Mouse (Mus musculus): ENCODE results near the gene Per1.

Gene Per1

DNA sequence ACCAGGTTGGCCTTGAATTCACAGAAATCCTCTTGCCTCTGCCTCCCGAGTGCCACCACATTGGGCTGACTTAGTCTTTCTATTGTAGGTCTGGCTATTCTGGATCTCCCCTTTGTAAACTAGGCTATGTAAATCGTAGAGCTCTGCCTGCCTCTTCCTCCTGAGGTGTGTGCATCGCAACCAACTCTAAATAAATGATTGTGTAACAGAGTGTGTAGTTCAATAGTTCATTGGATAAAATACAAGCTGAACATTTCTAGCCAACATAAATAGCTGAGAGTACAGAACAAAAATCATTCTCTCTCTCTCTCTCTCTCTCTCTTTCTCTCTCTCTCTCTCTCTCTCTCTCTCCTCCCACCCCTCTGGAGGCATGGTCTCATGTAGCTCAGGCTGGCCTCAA lies 19.6 kb downstream of the Per1 start:
- no peak for DNase-seq (ENCODE audit: low read depth, low spot score)

DNA sequence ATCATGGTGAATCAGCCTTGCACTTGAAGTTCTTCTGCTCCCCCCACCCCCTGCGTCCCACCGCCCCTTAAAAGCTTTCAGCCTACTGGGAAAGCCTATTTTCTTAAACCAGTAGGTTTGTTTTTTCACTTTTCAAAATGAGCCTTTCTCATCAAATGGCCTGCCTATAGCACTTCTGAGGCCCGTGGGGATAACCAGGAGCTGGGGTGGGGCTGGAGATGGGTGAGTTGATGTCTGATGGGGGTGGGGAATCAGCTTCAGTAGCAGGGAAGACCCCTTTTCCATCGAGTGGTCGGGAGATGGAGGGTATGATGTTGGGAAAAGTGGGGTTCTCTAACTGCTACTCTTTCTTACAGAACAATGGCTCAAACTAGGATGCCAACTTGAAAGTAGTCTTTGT lies 21.8 kb downstream of the Per1 start:
- no peak for DNase-seq (ENCODE audit: low read depth, low spot score)

DNA sequence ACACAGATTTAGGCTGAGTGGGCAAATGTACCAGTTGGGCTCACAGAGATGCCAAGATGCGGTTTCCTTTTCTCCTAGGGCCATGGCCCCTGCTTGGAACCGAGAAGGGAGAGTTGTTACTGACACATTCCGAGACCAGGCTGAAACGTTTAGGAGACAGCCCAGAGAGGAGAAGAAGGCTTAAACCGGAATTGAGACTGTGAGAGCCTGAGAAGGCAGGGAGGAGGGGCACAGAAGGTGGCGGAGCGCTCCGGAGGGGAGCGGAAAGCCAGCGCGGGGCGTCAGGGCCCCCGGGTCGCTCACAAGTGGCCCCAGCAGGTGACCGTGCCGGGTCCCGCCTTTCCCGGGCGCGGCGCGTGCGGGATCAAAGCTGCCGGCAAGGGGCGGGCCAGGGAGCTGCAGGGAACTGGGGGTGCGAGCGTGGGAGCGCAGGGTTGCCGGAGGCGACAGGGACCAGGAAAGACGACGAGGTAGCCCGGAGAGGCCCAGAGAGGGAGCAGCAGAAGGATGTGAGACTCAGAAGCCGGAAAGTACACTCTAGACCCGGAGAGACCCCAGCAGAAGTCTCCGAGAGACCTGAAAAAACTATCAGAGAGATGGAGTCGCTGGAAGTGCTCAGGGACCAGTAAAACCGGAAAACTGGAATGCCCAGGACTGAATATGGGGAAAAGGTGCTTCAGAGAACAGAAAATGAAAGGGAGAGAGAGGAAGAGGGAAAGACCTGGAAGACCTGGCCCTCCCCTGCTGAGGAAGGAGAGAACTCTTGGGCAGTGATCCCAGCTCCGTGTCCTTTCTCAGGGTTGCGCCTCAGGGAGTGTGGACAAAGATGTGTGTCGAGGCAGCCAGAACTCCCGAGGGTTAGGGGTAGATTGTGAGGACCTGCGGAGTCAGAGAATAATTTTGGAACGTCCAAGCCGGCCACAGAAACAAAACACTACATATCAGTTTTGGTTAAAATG lies 23.0 kb downstream of the Per1 start:
- no peak for DNase-seq (ENCODE audit: low read depth, low spot score)

DNA sequence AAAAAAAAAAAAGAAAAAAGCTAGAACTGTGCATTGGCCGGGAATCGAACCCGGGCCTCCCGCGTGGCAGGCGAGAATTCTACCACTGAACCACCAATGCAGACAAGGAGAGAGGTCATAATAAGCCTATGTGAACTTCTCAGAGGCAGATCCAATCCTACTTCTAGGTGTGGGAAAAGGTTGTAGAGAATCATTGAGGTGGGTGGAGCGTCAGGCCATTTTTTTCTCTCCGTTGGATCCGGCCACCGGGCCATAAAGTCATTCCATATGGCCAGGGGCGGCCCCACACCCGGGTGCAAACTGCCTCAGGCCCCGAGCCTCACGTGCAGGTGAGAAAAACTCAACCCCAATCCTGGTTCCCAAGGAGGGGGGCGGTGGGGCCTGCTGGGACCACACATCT lies 23.7 kb downstream of the Per1 start:
- DNase-seq (ENCODE audit: low read depth, low spot score), result peak; percentile 90

DNA sequence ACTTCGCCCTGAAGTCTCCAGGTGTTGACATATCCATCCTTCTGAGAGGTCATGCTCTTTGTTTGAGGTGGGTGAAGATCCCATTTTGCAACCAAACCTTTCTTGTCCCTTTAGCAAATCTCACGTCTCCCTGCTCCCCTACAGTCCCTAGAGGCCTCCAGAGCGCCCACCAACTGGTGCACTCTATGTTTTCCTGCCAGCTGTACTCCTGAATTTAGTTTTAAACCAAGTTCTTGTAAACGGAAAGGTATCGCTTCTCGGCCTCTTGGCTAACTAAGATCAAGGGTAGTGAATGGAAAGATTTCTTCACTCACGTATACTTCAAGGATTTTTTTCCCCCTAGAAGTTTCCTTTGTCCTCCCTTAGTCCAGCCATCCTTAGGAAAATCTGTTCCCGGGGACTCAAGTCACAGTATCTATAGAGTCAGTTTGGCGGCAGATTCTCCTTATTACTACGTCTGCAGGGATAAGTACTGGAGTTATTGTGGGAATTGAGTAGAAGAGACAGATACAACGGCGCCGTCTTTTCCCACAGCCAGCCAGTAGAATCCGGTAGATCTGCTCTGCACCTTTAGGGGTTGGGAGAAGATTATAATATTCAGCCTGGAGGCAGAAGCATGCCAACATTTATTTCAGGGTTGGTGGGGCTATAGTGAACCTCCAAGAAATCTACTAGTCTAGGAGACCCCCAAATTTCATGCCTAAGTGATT lies 24.6 kb downstream of the Per1 start:
- DNase-seq (ENCODE audit: low read depth, low spot score), result no peak

DNA sequence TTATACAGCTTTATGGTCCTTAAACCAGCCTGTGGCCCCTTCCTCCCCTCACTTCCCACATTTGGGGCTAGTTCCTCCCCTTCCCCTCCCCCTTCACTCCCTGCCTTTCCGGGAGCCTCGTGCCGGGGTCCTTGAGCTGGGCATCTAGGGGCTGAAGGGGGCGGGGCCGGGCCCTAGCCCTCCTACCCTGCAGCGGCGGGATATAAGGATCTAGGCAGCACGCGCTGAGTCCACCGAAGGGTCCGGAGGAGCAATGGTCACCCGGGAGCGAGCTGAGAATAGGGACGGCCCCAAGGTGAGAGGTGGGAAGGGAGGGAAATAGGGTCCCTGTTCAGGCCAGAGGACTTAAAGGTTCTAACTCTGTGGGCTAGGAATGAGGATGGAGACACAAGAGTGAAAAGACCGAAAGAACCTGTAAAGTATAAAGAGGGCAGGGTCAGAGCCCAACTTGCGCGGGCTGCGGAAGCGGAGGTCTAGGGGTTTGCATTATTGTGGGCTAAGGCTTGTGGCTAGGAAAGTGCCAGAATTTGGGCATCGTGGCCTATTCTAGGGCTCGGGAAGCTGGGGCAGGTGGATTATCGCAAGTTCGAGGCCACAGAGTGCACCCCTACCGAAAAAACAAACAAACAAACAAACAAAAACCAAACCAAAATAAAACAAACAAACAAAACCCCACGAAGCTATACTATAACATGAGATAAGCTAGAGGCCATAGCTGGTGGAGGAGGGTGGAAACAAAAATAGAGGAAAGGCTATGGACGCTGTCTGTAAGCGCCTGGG lies 25.4 kb downstream of the Per1 start, which contains the start of gene Hes7:
Hes7 (plus strand) TSS at position 184 of the 780 bp plus-strand sequence.
- DNase-seq (ENCODE audit: low read depth, low spot score), result no peak

DNA sequence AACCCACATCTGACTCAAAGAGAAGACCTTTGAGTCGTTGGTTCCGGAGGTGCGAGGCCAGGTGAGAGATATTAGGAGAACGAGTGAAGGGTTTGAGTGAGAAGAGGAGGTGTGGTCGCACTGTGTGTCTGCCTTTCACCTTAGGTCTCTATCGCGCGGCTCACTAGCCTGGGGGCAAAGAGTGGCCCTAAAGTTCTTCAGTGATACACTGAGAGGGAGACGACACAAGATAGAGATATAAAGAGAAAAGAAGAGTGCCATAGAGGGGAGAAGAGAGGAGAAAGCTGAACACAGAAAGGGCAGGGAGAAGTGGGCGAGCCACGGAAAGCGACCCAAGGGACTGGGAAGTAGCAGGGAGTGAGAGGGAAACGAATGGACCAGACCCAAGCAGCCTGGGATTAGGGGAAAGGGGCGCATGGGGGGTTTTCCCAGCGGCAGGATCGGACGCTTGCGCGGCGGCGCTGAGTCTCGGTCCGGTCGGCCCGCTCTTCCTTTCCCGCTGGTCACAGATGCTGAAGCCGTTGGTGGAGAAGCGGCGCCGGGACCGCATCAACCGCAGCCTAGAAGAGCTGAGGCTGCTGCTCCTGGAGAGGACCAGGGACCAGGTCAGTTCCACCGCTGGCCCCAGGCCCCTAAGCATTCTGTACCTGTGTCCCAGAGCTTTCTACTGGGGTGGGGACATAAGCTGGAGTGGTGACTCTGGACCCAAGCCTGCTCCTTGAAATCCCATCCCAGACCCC lies 26.2 kb downstream of the Per1 start:
- no peak for DNase-seq (ENCODE audit: low read depth, low spot score)

DNA sequence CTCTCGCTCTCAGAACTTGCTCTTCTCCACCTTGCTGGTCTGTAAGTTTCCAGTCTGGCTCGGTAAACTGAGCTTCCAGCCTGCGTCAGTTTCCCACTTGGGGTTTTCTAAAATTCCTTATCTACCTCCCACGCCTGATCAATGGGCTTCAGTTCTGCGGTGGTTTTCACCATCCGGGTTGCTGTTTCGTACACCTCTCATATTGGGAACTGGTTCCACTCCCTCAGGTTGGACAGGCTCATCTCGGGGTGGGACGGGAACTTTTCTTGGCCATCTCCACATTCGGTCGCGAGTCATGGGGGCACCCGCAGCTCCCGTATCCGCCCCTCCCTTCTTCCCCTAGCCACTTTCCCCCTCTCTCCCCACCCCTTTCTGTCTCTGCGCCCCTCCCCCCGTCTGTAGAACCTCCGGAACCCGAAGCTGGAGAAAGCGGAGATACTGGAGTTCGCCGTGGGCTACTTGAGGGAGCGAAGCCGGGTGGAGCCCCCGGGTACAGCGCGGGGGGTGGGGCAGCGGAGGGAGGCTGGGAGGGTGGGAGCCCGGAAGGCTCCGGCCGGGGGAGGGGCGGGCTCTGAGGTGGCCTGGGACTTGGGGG lies 26.8 kb downstream of the Per1 start:
- DNase-seq (ENCODE audit: low read depth, low spot score), result no peak

DNA sequence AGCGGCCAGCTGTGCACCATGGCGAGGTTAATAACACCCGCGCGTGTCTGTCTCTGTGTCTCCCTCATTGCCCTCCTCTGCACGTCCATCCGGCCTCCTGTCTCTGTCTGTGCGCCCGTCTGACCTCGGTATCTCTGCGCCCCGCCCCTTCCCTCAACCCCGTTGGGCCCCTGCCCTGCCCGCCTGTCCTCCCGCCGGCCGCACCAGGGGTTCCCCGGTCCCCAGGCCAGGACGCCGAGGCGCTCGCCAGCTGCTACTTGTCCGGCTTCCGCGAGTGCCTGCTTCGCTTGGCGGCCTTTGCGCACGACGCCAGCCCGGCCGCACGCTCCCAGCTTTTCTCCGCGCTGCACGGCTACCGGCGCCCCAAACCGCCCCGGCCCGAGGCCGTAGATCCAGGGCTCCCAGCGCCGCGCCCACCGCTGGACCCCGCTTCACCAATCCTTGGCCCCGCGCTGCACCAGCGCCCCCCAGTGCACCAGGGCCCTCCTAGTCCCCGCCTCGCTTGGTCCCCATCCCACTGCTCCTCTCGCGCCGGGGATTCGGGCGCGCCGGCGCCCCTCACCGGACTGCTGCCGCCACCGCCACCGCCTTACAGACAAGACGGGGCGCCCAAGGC lies 27.4 kb downstream of the Per1 start, which contains the start of gene 9130213A22Rik:
9130213A22Rik (minus strand) TSS at position 254 of the 616 bp plus-strand sequence.
- DNase-seq (ENCODE audit: low read depth, low spot score), result peak; percentile 80

DNA sequence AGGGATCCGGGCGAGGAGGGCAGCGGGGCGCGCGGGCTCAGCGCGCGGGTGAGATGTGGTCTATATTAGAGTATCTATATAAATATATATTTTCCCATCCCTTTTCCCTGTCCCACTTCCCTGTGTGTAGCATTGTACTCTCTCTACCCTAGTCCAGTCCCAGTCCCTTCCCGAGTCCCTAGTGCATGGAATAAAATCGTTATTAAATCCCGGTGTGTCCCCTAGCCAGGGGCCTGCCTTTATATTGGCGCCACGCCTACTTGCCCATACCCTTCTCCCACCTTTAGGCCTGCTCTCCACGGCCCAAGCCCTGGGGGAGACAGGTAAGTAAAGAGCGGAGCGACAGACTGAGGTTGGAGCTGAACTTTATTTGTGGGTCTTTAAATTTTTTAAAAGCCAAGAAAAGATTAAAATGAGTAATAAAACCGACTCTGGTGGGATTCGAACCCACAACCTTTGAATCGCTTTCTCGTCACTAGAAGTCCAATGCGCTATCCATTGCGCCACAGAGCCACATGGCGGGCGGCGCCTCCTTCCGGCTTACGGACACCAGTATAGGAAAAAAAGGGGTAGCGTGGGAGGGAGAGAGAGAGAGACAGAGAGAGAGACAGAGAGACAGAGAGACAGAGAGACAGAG lies 28.2 kb downstream of the Per1 start:
- DNase-seq (ENCODE audit: low read depth, low spot score), result peak; percentile 91

DNA sequence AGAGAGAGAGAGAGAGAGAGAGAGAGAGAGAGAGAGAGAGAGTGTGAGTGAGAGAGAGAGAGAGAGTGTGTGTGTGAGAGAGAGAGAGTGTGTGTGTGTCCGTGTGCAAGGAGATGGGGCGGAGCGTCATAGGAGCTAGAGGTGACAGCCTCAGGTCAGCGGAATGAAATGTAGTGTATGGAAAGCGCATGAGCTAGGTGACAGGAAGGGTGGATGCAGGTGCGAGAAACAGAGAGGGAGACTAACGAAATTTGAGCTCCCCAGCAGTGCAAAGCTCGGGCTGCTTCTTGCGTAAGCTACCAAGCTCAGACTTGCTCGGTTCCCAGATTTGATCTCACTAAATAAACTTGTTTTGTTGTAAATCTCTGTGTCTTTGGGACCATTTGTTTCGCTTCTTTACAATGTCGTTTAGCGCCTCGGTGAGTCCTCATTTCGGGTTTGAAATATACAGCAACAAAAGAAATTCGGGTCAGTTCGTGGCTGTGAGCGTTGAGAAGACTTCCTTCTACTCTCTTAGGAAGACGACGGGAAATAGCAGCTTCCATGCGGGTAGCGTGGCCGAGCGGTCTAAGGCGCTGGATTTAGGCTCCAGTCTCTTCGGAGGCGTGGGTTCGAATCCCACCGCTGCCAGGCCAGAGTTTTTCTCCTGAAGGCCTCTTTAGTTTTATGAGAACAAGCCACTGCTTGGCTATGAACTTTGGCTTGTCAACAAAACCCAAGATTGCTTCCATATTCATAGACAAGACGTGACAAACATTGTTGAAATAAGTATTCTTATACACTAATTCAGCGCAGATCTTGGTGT lies 28.9 kb downstream of the Per1 start:
- DNase-seq (ENCODE audit: low read depth, low spot score), result peak; percentile 96

DNA sequence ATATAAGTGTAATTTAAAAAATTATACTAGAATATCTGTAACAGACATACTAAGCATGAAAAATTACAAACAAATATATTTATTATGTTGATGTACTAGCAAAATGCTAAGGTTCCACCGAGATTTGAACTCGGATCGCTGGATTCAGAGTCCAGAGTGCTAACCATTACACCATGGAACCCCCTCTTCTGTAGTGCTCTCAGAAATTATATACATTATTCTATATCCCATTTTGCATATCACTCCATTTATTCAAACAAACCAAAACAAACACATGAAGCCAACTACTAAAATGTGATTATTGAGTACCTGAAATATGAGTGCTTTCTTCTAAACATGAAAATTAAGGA lies 29.5 kb downstream of the Per1 start:
- DNase-seq (ENCODE audit: low read depth, low spot score), result peak; percentile 90

DNA sequence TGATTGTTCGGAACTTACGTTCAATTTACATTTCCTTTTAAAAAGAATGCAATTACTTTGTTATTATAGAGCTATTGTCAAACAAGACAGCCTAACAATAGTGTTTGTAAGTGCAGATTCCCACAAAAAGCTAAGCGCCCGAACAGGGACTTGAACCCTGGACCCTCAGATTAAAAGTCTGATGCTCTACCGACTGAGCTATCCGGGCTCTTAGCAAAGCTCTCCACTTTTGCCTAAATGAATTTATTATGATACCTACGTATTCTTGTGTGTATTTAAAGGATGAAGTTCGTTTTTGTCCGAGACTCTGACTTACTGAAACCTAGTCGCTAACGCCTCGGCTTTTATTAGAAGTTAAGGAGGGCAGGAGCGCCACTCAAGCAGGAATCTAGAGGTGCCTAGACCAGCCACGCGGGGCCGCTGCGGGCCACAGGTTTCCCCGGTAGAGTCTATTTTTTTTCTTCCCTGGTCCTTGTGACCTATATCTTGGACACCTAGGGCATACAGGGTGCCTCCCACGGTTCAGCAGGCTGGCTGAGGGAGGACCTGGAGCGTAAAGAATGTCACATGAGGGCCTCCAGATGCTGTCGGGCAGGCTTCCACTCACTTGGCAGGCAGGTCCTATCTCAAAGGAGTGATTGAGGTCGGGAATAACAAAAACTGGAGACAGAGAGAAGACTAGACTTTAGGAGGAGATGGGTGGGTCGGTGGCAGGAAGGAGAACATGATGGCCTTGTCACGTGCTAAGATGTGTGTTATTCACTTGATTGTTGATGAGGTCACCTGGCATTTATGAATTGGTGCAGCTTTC lies 30.2 kb downstream of the Per1 start:
- peak; percentile 95 for DNase-seq (ENCODE audit: low read depth, low spot score)

DNA sequence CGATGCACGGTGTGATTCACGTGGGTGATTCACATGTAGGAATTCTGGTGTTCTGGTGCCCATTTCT lies 30.7 kb downstream of the Per1 start, which contains the start of gene Aloxe3:
Aloxe3 (plus strand) TSS at position 45 of the 67 bp plus-strand sequence.
- DNase-seq (ENCODE audit: low read depth, low spot score), result no peak

DNA sequence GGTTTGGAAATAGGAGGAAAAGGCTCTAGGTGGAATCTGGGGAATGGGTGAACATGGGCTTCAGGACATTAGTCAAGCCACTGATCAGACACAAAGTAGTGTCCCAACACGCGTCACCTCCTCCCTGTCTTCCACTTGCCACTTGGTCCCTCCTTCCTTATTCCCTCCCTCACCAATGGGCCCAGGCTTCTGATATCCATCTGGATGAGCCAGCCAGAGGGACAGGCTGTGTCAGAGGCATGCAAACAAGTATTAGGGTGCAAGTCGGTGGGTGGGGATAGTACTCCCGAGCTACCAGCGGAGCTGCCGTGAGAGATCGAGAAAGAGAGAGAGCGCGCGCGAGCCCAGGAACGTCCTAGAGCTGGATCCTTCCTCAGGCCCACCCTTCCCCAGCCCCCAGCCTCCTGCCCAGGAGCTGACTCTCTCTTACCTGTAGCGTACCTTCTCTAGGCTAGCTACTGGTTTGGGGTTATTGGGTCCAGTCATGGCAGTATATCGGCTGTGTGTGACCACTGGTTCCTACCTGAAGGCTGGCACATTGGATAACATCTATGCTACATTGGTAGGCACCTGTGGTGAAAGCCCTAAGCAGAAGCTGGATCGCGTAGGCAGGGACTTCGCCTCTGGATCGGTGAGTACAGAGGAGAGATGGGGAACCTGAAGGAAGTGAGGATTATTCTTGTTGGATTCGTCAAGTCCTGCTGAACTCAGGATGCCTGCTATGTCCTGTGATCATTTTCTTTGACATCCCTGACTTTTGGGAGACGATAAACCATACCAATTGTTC lies 31.1 kb downstream of the Per1 start:
- no peak for DNase-seq (ENCODE audit: low read depth, low spot score)

DNA sequence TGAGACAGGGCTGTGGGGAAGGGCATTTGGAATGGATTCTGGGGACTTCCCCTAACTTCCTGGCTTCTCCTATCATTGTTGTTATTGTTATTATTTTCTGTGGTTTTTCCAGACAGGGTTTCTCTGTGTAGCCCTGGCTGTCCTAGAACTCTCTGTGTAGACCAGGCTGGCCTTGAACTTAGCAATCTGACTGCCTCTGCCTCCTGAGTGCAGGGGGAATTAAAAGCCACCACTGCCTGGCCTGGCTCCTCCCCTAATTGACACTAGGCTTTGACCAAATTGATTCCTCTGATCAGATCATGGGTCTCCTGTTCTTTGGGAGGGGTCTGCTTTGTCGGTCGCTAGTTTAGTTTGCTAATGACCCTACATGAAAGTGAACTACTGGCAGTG lies 31.7 kb downstream of the Per1 start:
- DNase-seq (ENCODE audit: low read depth, low spot score), result no peak

DNA sequence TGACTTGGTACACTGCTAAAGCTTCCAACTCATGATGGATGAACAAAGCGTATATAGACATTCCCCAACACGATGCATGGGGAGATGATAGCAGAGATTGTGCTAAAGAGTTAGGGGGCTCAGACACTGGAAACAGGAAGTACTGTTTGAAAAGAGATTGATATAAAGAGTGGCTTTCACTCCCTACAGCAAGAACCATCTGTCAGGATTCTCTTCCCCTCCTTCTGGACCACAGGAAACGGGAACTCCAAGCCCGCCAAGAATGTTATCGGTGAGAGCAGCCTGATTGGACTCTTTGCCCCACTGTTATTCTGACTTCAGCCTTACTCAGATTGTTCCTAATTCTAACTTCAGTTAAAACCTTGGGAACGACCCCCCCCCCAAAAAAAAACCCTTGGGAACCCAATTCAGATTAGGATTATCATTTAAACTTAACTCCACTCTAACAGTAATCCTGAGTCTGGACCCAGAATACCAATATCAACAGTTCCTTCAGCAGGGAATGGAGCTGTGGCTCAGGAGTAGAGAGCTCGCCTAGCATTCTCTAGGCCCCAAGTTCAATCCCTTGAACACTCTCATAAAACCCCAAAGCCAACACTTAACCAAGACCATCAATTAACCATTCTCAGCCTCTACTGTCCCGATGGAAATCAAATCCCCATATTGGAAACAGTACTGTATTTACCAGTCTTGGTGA lies 33.6 kb downstream of the Per1 start:
- no peak for DNase-seq (ENCODE audit: low read depth, low spot score)

DNA sequence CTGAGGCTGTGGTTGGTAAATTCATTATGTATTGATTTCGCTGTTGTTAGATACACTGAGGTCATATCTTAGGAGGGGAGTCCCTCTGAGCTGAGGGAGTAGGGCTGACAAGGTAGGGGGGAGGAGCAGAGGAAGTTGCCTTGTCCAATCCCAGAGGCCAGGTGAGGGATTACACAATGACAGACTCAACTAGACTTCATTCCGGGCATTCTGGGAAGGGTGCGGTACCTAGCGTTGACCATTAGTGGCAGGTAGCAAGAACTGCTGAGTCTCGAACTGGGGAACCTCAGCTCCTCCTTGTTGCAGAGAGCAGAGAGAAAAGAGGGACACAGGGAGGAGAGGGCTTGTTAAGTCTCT lies 38.5 kb downstream of the Per1 start:
- no peak for DNase-seq (ENCODE audit: low read depth, low spot score)
